Mouse (Mus musculus): ENCODE data around the gene March10. TPM values are rescaled to one million over a fixed set of nuclear protein-coding genes. Genes with fewer than 3 reads are reported as not detected.
A peak's percentile ranks its signal among the peaks of the same experiment; 100 is the strongest.

March10 gene
- total RNA-seq, 1 experiment, result 0.22 TPM

DNA sequence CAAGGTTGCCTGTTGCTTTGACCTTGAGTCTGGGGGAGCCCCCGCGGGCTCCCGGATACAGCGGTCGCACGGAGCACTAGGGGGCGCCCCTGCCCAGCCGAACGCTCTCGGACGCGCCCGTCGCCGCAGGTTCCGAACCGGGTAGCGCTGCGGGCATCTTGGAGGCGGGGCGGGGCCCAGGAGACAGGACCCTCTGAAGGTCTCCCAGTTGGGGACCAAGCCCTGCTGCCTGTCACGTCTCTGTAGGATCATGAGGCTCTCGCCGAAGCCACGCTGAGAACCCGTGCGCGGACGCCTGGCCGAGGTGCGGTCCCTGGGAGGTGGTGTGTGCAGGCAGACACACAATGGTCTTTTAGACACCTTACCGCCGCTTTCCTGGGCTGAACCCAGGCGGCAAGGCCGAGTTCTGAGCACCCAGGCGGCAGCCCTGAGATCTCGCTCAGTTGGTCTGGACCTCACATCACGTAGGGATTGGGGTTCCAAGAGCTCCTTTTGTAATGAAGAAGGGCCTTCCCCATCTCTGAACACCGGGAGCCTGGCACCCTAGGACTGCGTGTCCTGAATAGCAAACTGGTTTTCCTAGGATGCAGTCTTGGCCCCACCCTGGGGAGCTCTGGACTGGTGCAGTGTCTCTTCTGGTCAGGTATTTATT, 93.5 kb downstream of the March10 start:
- H3K4me1 ChIP-seq (ENCODE audit: control insufficient read depth in 2 of 2, insufficient read depth in 2 of 2, low read length in 2 of 2, poor library complexity in 1 of 2), result no peaks in the 10 kb centered on the region
- in situ Hi-C loops (cut with MboI; ENCODE audit: low sequenced_read_pairs in 2 of 2, unreplicated experiment in 2 of 2), result loop anchor here (5.0 to 25.0 kb wide), 3 partner anchors 224 to 549 kb away; partner anchors contain the start of gene Tanc2 (in 1 of the 2)

DNA sequence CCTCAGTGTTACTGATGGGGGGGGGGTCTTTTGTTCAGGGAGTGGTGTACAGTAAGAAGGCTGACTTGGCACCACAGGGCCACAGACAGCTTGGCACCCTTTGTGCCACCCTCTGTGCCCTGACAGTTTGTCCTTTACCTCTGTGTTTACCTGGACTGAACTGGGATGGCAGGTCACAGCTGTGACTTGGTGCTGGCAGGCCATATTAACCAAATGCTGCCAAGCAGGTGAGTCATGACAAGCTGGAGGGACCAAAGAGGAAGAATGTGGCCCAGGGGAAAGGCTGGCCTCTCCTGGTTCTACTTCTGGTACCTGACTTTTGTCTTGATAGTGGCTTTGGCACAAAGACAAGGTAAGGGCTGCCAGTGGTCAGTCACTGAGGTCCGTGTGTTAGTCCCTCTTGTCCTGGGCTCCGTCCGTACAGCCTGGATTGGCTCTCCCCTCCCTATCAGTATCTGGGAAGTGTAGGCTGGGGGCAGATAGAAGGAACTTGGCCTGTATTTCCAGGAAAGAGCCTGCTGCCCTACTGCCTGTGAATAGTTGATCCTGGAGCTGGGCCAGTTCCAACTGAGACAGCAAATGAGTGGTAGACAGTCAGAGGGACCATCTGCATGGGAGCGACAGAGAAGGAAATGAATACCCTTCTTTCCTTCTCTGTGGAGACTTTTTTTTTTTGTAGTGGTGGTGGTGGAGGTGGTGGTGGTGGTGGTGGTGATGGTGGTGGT, 94.3 kb downstream of the March10 start:
- no peak overlapping the region for H3K4me3 ChIP-seq (ENCODE audit: insufficient read depth in 1 of 2, low read depth in 1 of 2, low read length in 2 of 2, poor library complexity in 1 of 2, severe bottlenecking in 1 of 2)

More for the DNA sequence above, 93.5 kb downstream of the March10 start:
- Histone ChIP-seq H3K9me3 (ENCODE audit: control insufficient read depth, insufficient read depth, low read depth, low read length) (no peaks in the 10 kb centered on the region), H3K4me3 (ENCODE audit: insufficient read depth in 1 of 2, low read depth in 1 of 2, low read length in 2 of 2, poor library complexity in 1 of 2, severe bottlenecking in 1 of 2) (peak overlapping the region; percentile 37 to 67), H3K36me3 (ENCODE audit: control insufficient read depth, insufficient read depth, low read length, poor library complexity, severe bottlenecking) (no peaks in the 10 kb centered on the region), H3K27ac (ENCODE audit: insufficient read depth, low read depth, low read length, poor library complexity, severe bottlenecking) (no peak overlapping the region), H3K9ac (ENCODE audit: insufficient read depth, low read depth, low read length, poor library complexity, severe bottlenecking) (peak overlapping the region; percentile 68)
- peak; percentile 53 for DNase-seq (ENCODE audit: low read depth, low spot score)
- no peak for TF ChIP-seq CHD2 (IDR thresholded peaks at IDR 0.05; ENCODE audit: low read depth, low read length)
- TF ChIP-seq ZC3H11A (IDR thresholded peaks at IDR 0.05; ENCODE audit: borderline replicate concordance, low read depth, low read length), result peak; percentile 74
- TF ChIP-seq MAFK (IDR thresholded peaks at IDR 0.05; ENCODE audit: insufficient read depth, low read depth, low read length), result no peak
- no peak for TF ChIP-seq ZNF384 (IDR thresholded peaks at IDR 0.05; ENCODE audit: low read depth, low read length)

DNA sequence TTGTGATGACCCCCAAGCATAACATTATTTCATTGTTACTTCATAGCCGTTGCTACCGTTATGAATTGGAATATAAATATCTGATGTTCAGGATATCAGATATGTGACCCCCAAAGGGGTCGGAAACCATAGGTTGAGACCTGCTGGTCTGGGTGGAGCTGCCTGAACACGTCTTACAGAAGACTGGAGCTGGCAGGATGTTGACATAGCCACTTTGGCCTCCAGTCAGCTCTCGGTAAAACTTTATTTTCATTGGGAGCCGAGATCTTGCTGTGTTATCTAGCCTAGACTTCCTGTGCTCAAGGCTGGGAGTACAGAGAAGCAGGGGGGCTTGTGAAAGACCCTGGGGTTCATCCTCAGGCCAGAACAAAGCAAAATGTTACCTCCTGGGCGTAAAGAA, 100.2 kb downstream of the March10 start:
- in situ Hi-C loops (cut with MboI; ENCODE audit: low sequenced_read_pairs in 2 of 2, unreplicated experiment in 2 of 2), result loop anchor here in 1 of 2 experiments (25.0 kb wide), 2 partner anchors 231 to 556 kb away; partner anchors contain the start of gene Tanc2
- no peak for DNase-seq (ENCODE audit: low read depth, low spot score)

More for the DNA sequence above, 94.3 kb downstream of the March10 start:
- no peaks in the 10 kb centered on the region for H3K4me1 ChIP-seq (ENCODE audit: control insufficient read depth in 2 of 2, insufficient read depth in 2 of 2, low read length in 2 of 2, poor library complexity in 1 of 2)
- DNase-seq (ENCODE audit: low read depth, low spot score), result no peak
- no peak overlapping the region for H3K27ac ChIP-seq (ENCODE audit: insufficient read depth, low read depth, low read length, poor library complexity, severe bottlenecking)
- in situ Hi-C loops (cut with MboI; ENCODE audit: low sequenced_read_pairs in 2 of 2, unreplicated experiment in 2 of 2), result loop anchor here (5.0 to 25.0 kb wide), 3 partner anchors 225 to 550 kb away; partner anchors contain the start of gene Tanc2 (in 1 of the 2)
- no peak for TF ChIP-seq HCFC1 (IDR thresholded peaks at IDR 0.05; ENCODE audit: borderline replicate concordance, insufficient read depth, low read length)
- no peak for TF ChIP-seq ZC3H11A (IDR thresholded peaks at IDR 0.05; ENCODE audit: borderline replicate concordance, low read depth, low read length)
- no peak for TF ChIP-seq MAFK (IDR thresholded peaks at IDR 0.05; ENCODE audit: insufficient read depth, low read depth, low read length)
- no peak for TF ChIP-seq CHD2 (IDR thresholded peaks at IDR 0.05; ENCODE audit: low read depth, low read length)
- no peak for TF ChIP-seq ZNF384 (IDR thresholded peaks at IDR 0.05; ENCODE audit: low read depth, low read length)
- H3K9ac ChIP-seq (ENCODE audit: insufficient read depth, low read depth, low read length, poor library complexity, severe bottlenecking), result no peak overlapping the region
- no peaks in the 10 kb centered on the region for H3K9me3 ChIP-seq (ENCODE audit: control insufficient read depth, insufficient read depth, low read depth, low read length)
- no peaks in the 10 kb centered on the region for H3K36me3 ChIP-seq (ENCODE audit: control insufficient read depth, insufficient read depth, low read length, poor library complexity, severe bottlenecking)

DNA sequence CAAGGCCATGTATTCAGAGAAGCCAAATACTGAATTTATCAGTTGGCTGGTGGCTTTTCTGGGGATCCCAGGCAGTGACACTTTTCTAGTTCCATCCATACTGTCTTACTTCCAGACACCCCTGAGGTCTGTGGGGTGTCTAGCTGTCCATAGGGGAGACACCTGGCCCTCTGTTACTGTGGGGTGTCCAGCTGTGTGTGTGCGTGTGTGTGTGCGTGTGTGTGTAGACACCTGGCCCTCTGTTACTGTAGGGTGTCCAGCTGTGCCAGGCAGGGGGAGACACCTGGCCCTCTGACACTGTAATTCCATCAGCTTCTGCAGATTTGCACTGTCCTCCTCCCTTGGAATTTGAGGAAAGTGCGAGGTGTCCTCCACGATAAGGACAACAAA, 102.6 kb downstream of the March10 start:
- Histone ChIP-seq H3K9ac (ENCODE audit: insufficient read depth, low read depth, low read length, poor library complexity, severe bottlenecking) (no peak overlapping the region), H3K4me3 (ENCODE audit: insufficient read depth in 1 of 2, low read depth in 1 of 2, low read length in 2 of 2, poor library complexity in 1 of 2, severe bottlenecking in 1 of 2) (no peak overlapping the region), H3K36me3 (ENCODE audit: control insufficient read depth, insufficient read depth, low read length, poor library complexity, severe bottlenecking) (no peaks in the 10 kb centered on the region), H3K9me3 (ENCODE audit: control insufficient read depth, insufficient read depth, low read depth, low read length) (no peaks in the 10 kb centered on the region), H3K4me1 (ENCODE audit: control insufficient read depth in 2 of 2, insufficient read depth in 2 of 2, low read length in 2 of 2, poor library complexity in 1 of 2) (no peaks in the 10 kb centered on the region), H3K27ac (ENCODE audit: insufficient read depth, low read depth, low read length, poor library complexity, severe bottlenecking) (no peak overlapping the region)
- no peak for TF ChIP-seq ZNF384 (IDR thresholded peaks at IDR 0.05; ENCODE audit: low read depth, low read length)
- no peak for TF ChIP-seq MAFK (IDR thresholded peaks at IDR 0.05; ENCODE audit: insufficient read depth, low read depth, low read length)
- TF ChIP-seq ZC3H11A (IDR thresholded peaks at IDR 0.05; ENCODE audit: borderline replicate concordance, low read depth, low read length), result no peak
- TF ChIP-seq HCFC1 (IDR thresholded peaks at IDR 0.05; ENCODE audit: borderline replicate concordance, insufficient read depth, low read length), result no peak
- TF ChIP-seq CHD2 (IDR thresholded peaks at IDR 0.05; ENCODE audit: low read depth, low read length), result no peak
- DNase-seq (ENCODE audit: low read depth, low spot score), result no peak
- in situ Hi-C loops (cut with MboI; ENCODE audit: low sequenced_read_pairs in 2 of 2, unreplicated experiment in 2 of 2), result loop anchor here in 1 of 2 experiments (25.0 kb wide), 2 partner anchors 233 to 558 kb away; partner anchors contain the start of gene Tanc2

More for the DNA sequence above, 100.2 kb downstream of the March10 start:
- no peaks in the 10 kb centered on the region for H3K4me1 ChIP-seq (ENCODE audit: control insufficient read depth in 2 of 2, insufficient read depth in 2 of 2, low read length in 2 of 2, poor library complexity in 1 of 2)
- no peak overlapping the region for H3K9ac ChIP-seq (ENCODE audit: insufficient read depth, low read depth, low read length, poor library complexity, severe bottlenecking)
- no peaks in the 10 kb centered on the region for H3K36me3 ChIP-seq (ENCODE audit: control insufficient read depth, insufficient read depth, low read length, poor library complexity, severe bottlenecking)
- no peak overlapping the region for H3K4me3 ChIP-seq (ENCODE audit: insufficient read depth in 1 of 2, low read depth in 1 of 2, low read length in 2 of 2, poor library complexity in 1 of 2, severe bottlenecking in 1 of 2)
- TF ChIP-seq MAFK (IDR thresholded peaks at IDR 0.05; ENCODE audit: insufficient read depth, low read depth, low read length), result no peak
- no peak for TF ChIP-seq CHD2 (IDR thresholded peaks at IDR 0.05; ENCODE audit: low read depth, low read length)
- no peak for TF ChIP-seq HCFC1 (IDR thresholded peaks at IDR 0.05; ENCODE audit: borderline replicate concordance, insufficient read depth, low read length)
- TF ChIP-seq ZNF384 (IDR thresholded peaks at IDR 0.05; ENCODE audit: low read depth, low read length), result no peak
- no peak for TF ChIP-seq ZC3H11A (IDR thresholded peaks at IDR 0.05; ENCODE audit: borderline replicate concordance, low read depth, low read length)
- no peak overlapping the region for H3K27ac ChIP-seq (ENCODE audit: insufficient read depth, low read depth, low read length, poor library complexity, severe bottlenecking)
- H3K9me3 ChIP-seq (ENCODE audit: control insufficient read depth, insufficient read depth, low read depth, low read length), result no peaks in the 10 kb centered on the region

Data from ES-E14 (cell line).